Mouse (Mus musculus) lung, adult 2 months (tissue): ENCODE measurements around the gene Nagk.

Experiments
- CTCF ChIP-seq: fragments of 200-500 bp; IDR thresholded peaks from 2 replicates; pipeline ENCODE4 v1.5.1; 2011; ENCODE audit warnings: mild to moderate bottlenecking, low read length, control low read depth; ENCODE audit not compliant: insufficient read depth
- POLR2A ChIP-seq: fragments of 200-500 bp; IDR thresholded peaks from 2 replicates; pipeline ENCODE4 v1.6.1; 2011; ENCODE audit warnings: low read depth, mild to moderate bottlenecking, control low read depth, low read length, borderline replicate concordance; ENCODE audit errors: extremely low read depth

DNA sequence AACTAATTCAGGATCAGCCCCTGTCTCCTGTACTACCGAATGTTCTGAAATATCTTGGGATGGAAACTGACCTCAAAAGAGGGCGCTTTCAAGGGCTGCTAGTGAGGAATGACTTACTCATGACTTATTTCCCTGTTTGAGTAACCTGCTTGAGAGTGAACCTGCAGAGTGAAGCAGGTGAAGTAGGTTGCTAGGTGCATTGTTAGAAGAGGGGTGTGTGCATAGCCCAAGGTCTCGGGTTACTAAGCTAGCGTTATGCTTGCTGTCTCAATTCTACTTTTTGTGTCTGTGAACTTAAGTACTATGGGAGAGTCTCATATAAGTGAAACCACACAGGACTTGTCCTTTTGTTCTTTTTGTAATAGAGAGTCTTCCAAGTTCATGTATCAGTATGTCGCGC is 45.3 kb downstream of the Nagk start:
- no peak for TF ChIP-seq POLR2A
- TF ChIP-seq CTCF: no peak
